Mouse (Mus musculus) CH12.LX (cell line): Measurements from ENCODE around the gene Csrnp1. TPM values are rescaled to one million over a fixed set of nuclear protein-coding genes. Genes with fewer than 3 reads are reported as not detected.

Experiments
- DNase-seq: peaks from one replicate; pipeline ENCODE4 v3.0.0-alpha.2; 2013; ENCODE audit errors: extremely low read depth
- H3K27ac ChIP-seq: 2 replicates; pipeline ENCODE4 v1.5.1; 2012; ENCODE audit warnings: low read depth, mild to moderate bottlenecking, control low read depth, moderate library complexity; ENCODE audit not compliant: insufficient read depth
- H3K27me3 ChIP-seq: replicated peaks from 2 replicates; pipeline ENCODE3; 2012; ENCODE audit warnings: inconsistent platforms
- H3K36me3 ChIP-seq, 2 experiments: replicated peaks in 1 of 2; 2 replicates each; pipeline versions ENCODE3 to v1.6.1; 2012; ENCODE audit warnings: inconsistent platforms in 1 of 2, low read length in 1 of 2, mild to moderate bottlenecking in 1 of 2, mixed read lengths in 1 of 2, moderate library complexity in 1 of 2; ENCODE audit not compliant: control insufficient read depth in 1 of 2, insufficient read depth in 1 of 2
- H3K4me1 ChIP-seq, 2 experiments: 2 replicates each; pipeline ENCODE4 v1.6.1; 2012; ENCODE audit warnings: inconsistent platforms in 1 of 2, moderate library complexity in 1 of 2; ENCODE audit not compliant: insufficient read depth in 2 of 2, control insufficient read depth in 1 of 2
- H3K4me2 ChIP-seq: 2 replicates; pipeline ENCODE4 v1.6.1; 2012; ENCODE audit warnings: low read depth, mild to moderate bottlenecking, control low read depth; ENCODE audit not compliant: poor library complexity, insufficient read depth, severe bottlenecking
- H3K4me3 ChIP-seq, 3 experiments: fragments of 150-350 bp in 1 of 3; sonication (generic) in 1 of 3; replicated peaks in 1 of 3; 2 replicates each; pipeline versions ENCODE3 to v1.5.1; 2011 to 2012; ENCODE audit warnings: low read depth in 2 of 3, low read length in 2 of 3, mild to moderate bottlenecking in 2 of 3, moderate library complexity in 2 of 3, control low read depth in 1 of 3, improper control_type of control experiment in 1 of 3, inconsistent platforms in 1 of 3, mixed read lengths in 1 of 3; ENCODE audit not compliant: poor library complexity in 1 of 3
- H3K79me2 ChIP-seq: replicated peaks from 2 replicates; pipeline ENCODE4 v1.6.1; 2012; ENCODE audit warnings: mild to moderate bottlenecking, moderate library complexity; ENCODE audit not compliant: control insufficient read depth, poor library complexity, insufficient read depth, severe bottlenecking; ENCODE audit errors: extremely low read depth
- H3K9ac ChIP-seq: 2 replicates; pipeline ENCODE4 v1.6.1; 2012; ENCODE audit warnings: low read depth, mild to moderate bottlenecking, control low read depth, moderate library complexity; ENCODE audit not compliant: insufficient read depth
- H3K9me3 ChIP-seq: replicated peaks from 2 replicates; pipeline ENCODE3; 2012; ENCODE audit warnings: low read length, inconsistent platforms, mixed read lengths
- BHLHE40 ChIP-seq: IDR thresholded peaks from 2 replicates; pipeline ENCODE4 v1.6.1; 2011; ENCODE audit warnings: mild to moderate bottlenecking, low read depth, low read length, improper control_type of control experiment
- CHD1 ChIP-seq: IDR thresholded peaks from 2 replicates; pipeline ENCODE4 v1.6.1; 2012; ENCODE audit warnings: low read depth, low read length, improper control_type of control experiment, inconsistent platforms
- CHD2 ChIP-seq: IDR thresholded peaks from 2 replicates; pipeline ENCODE4 v1.6.1; 2011; ENCODE audit warnings: low read length, improper control_type of control experiment
- CTCF ChIP-seq, 2 experiments: IDR thresholded peaks in 1 of 2; conservative IDR thresholded peaks in 1 of 2; 2 replicates each; pipeline ENCODE4 v1.5.1; 2011 to 2012; ENCODE audit warnings: low read depth in 2 of 2, low read length in 2 of 2, improper control_type of control experiment in 1 of 2, inconsistent platforms in 1 of 2, mild to moderate bottlenecking in 1 of 2, moderate library complexity in 1 of 2
- ELF1 ChIP-seq: IDR thresholded peaks from 2 replicates; pipeline ENCODE4 v1.6.1; 2014; ENCODE audit warnings: low read depth, mild to moderate bottlenecking, inconsistent platforms, low read length, improper control_type of control experiment
- GABPA ChIP-seq: IDR thresholded peaks from 2 replicates; pipeline ENCODE4 v1.6.1; 2012; ENCODE audit warnings: low read depth, low read length, improper control_type of control experiment, inconsistent platforms; ENCODE audit not compliant: insufficient replicate concordance
- IRF4 ChIP-seq: IDR thresholded peaks from 2 replicates; pipeline ENCODE4 v1.6.1; 2014; ENCODE audit warnings: low read depth, mild to moderate bottlenecking, inconsistent platforms, low read length, improper control_type of control experiment
- JUN ChIP-seq: IDR thresholded peaks from 2 replicates; pipeline ENCODE4 v1.6.1; 2011; ENCODE audit warnings: low read depth, mild to moderate bottlenecking, low read length, improper control_type of control experiment, moderate library complexity; ENCODE audit not compliant: insufficient read depth
- KAT2A ChIP-seq: IDR thresholded peaks from 2 replicates; pipeline ENCODE4 v1.6.1; 2012; ENCODE audit warnings: low read length, improper control_type of control experiment, inconsistent platforms; ENCODE audit not compliant: insufficient replicate concordance
- MAX ChIP-seq: IDR thresholded peaks from 2 replicates; pipeline ENCODE4 v1.6.1; 2011; ENCODE audit warnings: low read length, improper control_type of control experiment
- MAZ ChIP-seq: IDR thresholded peaks from 2 replicates; pipeline ENCODE4 v1.6.1; 2012; ENCODE audit warnings: low read depth, mild to moderate bottlenecking, inconsistent platforms, low read length, improper control_type of control experiment, moderate library complexity
- NELFE ChIP-seq: IDR thresholded peaks from 2 replicates; pipeline ENCODE4 v1.6.1; 2011; ENCODE audit warnings: low read depth, low read length, improper control_type of control experiment
- NRF1 ChIP-seq: IDR thresholded peaks from 2 replicates; pipeline ENCODE4 v1.6.1; 2014; ENCODE audit warnings: low read depth, mild to moderate bottlenecking, inconsistent platforms, low read length, improper control_type of control experiment, moderate library complexity
- PAX5 ChIP-seq: IDR thresholded peaks from 2 replicates; pipeline ENCODE4 v1.6.1; 2012; ENCODE audit warnings: low read length, inconsistent platforms, mixed read lengths
- POLR2A ChIP-seq: IDR thresholded peaks from 2 replicates; pipeline ENCODE4 v1.6.1; 2011; ENCODE audit warnings: low read depth, mild to moderate bottlenecking, improper control_type of control experiment, low read length
- RAD21 ChIP-seq: IDR thresholded peaks from 2 replicates; pipeline ENCODE4 v1.6.1; 2011; ENCODE audit warnings: low read depth, mild to moderate bottlenecking, low read length, improper control_type of control experiment, moderate library complexity
- RCOR1 ChIP-seq: conservative IDR thresholded peaks from 2 replicates; pipeline ENCODE4 v1.6.1; 2012; ENCODE audit warnings: low read depth, mild to moderate bottlenecking, inconsistent platforms, low read length, improper control_type of control experiment
- SIN3A ChIP-seq: IDR thresholded peaks from 2 replicates; pipeline ENCODE4 v1.6.1; 2012; ENCODE audit warnings: low read length, improper control_type of control experiment, inconsistent platforms
- SMC3 ChIP-seq: IDR thresholded peaks from 2 replicates; pipeline ENCODE4 v1.6.1; 2011; ENCODE audit warnings: low read depth, low read length, improper control_type of control experiment
- UBTF ChIP-seq: IDR thresholded peaks from 2 replicates; pipeline ENCODE4 v1.6.1; 2012; ENCODE audit warnings: low read depth, mild to moderate bottlenecking, inconsistent platforms, low read length, improper control_type of control experiment, moderate library complexity
- USF1 ChIP-seq: IDR thresholded peaks from 2 replicates; pipeline ENCODE4 v1.6.1; 2014; ENCODE audit warnings: low read depth, mild to moderate bottlenecking, inconsistent platforms, low read length, improper control_type of control experiment
- ZC3H11A ChIP-seq: IDR thresholded peaks from 2 replicates; pipeline ENCODE4 v1.6.1; 2012; ENCODE audit warnings: low read depth, mild to moderate bottlenecking, inconsistent platforms, low read length, improper control_type of control experiment
- ZKSCAN1 ChIP-seq: IDR thresholded peaks from 2 replicates; pipeline ENCODE4 v1.6.1; 2012; ENCODE audit warnings: low read depth, inconsistent platforms, low read length, improper control_type of control experiment, borderline replicate concordance
- ZNF384 ChIP-seq: IDR thresholded peaks from 2 replicates; pipeline ENCODE4 v1.6.1; 2012; ENCODE audit warnings: low read depth, low read length, improper control_type of control experiment, inconsistent platforms
- dilution Hi-C: fragments of 300-500 bp; cut with MboI; formaldehyde crosslinking; loops from 2 replicates; pipeline ENCODE4 v1.14.3; 2020; ENCODE audit warnings: low sequenced_read_pairs; ENCODE audit not compliant: extremely low pct_unique_long_range_greater_than_20kb, extremely low pct_ligation_motif_present
- in situ Hi-C: fragments of 300-500 bp; cut with MboI; formaldehyde crosslinking; loops from 3 replicates; pipeline ENCODE4 v1.14.3; 2019; ENCODE audit warnings: low sequenced_read_pairs, low pct_ligation_motif_present, low pct_unique_long_range_greater_than_20kb, mixed read lengths
- polyA plus RNA-seq: library from polyadenylated mRNA; unstranded; fragments of >175 nt; gene quantifications from 2 replicates; pipeline ENCODE4 v1.2.1, GENCODE M21; 2012; ENCODE audit warnings: low read depth; ENCODE audit not compliant: insufficient read length
- total RNA-seq, 2 experiments: library from RNA; depleted of rRNA; stranded (reverse); fragments of 300-350 nt in 1 of 2; fragments of >200 nt in 1 of 2; gene quantifications; 2 replicates each; pipeline ENCODE4 v1.2.3; 2012 to 2014

Gene Csrnp1
- total and polyA plus RNA-seq, 3 experiments: 7.8 to 15.5 (median 8.6) TPM

GRCm38 (mm10) chr9:120027401-120028151 is 43.1 kb upstream of the Csrnp1 start:
- H3K36me3 ChIP-seq: no peaks in the 10 kb centered on the region
- peak overlapping the region in 1 of 3 experiments; percentile 12 for H3K4me3 ChIP-seq
- peak; percentile 74 for DNase-seq
- H3K79me2 ChIP-seq: no peaks in the 10 kb centered on the region
- in situ Hi-C loops: loop anchor here (5.0 kb wide), 1 partner anchor 45 kb away; no protein-coding TSS in a partner anchor
- dilution Hi-C loops: no loop called here
- H3K4me1 ChIP-seq: peaks cover 12 to 18% of the 10 kb centered on the region in 2 experiments
- H3K27me3 ChIP-seq: peaks cover 35% of the 10 kb centered on the region
- peak overlapping the region; percentile 42 for H3K4me2 ChIP-seq
- H3K9me3 ChIP-seq: no peaks in the 10 kb centered on the region
- H3K9ac ChIP-seq: no peak overlapping the region
- no peak overlapping the region for H3K27ac ChIP-seq
- TF ChIP-seq NELFE (peak; percentile 35; the same call in 1 of the 2 replicates), MAX (no peak), IRF4 (peak; percentile 45; the same call in 1 of the 2 replicates), RAD21 (peak; percentile 82), RCOR1 (no peak), GABPA (no peak), NRF1 (0 out of 2 replicates have a peak, but pooled peaks have one; percentile 37), ZC3H11A (peak; percentile 69), JUN (no peak), ZKSCAN1 (no peak), ZNF384 (no peak), SMC3 (peak; percentile 93), BHLHE40 (peak; percentile 32; the same call in 1 of the 2 replicates), CTCF (conservative IDR thresholded peaks at IDR 0.05 in 1 of 2, IDR thresholded peaks at IDR 0.05 in 1 of 2; ENCODE audit: low read depth in 2 of 2, low read length in 2 of 2) (peak; percentile 79 to 93), PAX5 (no peak)

- in situ Hi-C loops (loop anchor here (5.0 kb wide), 1 partner anchor 48 kb away; no protein-coding TSS in a partner anchor), dilution Hi-C loops (no loop called here)
Observed at GRCm38 (mm10) chr9:120024625-120025024, 40.2 kb upstream of the Csrnp1 start.

More at GRCm38 (mm10) chr9:120024625-120025024, 40.2 kb upstream of the Csrnp1 start:
- no peak for TF ChIP-seq IRF4
- no peak for TF ChIP-seq POLR2A
- no peak for TF ChIP-seq UBTF
- no peak for TF ChIP-seq SIN3A
- no peak for TF ChIP-seq CHD1
- TF ChIP-seq CTCF (conservative IDR thresholded peaks at IDR 0.05 in 1 of 2, IDR thresholded peaks at IDR 0.05 in 1 of 2; ENCODE audit: low read depth in 2 of 2, low read length in 2 of 2): no peak
- no peak for TF ChIP-seq KAT2A
- no peak for TF ChIP-seq ELF1
- TF ChIP-seq GABPA: no peak
- no peak for TF ChIP-seq ZKSCAN1
- no peak for TF ChIP-seq PAX5
- TF ChIP-seq MAZ: no peak
- no peak for TF ChIP-seq CHD2
- TF ChIP-seq MAX: no peak
- TF ChIP-seq USF1: no peak
- TF ChIP-seq, all 38 proteins: peak for 0
- H3K4me3 ChIP-seq: no peak overlapping the region
- no peaks in the 10 kb centered on the region for H3K79me2 ChIP-seq
- H3K27me3 ChIP-seq: peaks cover 44% of the 10 kb centered on the region
- no peak for DNase-seq
- H3K9me3 ChIP-seq: no peaks in the 10 kb centered on the region
- H3K36me3 ChIP-seq: no peaks in the 10 kb centered on the region
- no peak overlapping the region for H3K4me2 ChIP-seq
- peaks cover 13 to 34% of the 10 kb centered on the region in 2 experiments for H3K4me1 ChIP-seq
- H3K27ac ChIP-seq: no peak overlapping the region
- no peak overlapping the region for H3K9ac ChIP-seq
